Mouse (Mus musculus) forebrain, embryonic 16.5 days (tissue): ENCODE data around the gene Rai14. TPM values are rescaled to one million over a fixed set of nuclear protein-coding genes. Genes with fewer than 3 reads are reported as not detected.
A peak's percentile ranks its signal among the peaks of the same experiment; 100 is the strongest.

Experiments
- ATAC-seq: fragments of 200-750 bp; cut with Nextera tagmentation; 2 replicates; pipeline ENCODE4 v1.8.0; 2017; ENCODE audit warnings: mild to moderate bottlenecking, moderate library complexity
- H3K27ac ChIP-seq: fragments of 300-500 bp; sonication (generic); 2 replicates; pipeline ENCODE4 v1.5.1; 2014; ENCODE audit warnings: low read length, control low read depth
- H3K27me3 ChIP-seq: fragments of 300-500 bp; sonication (generic); replicated peaks from 2 replicates; pipeline ENCODE4 v1.6.1; 2014; ENCODE audit warnings: low read length; ENCODE audit not compliant: control insufficient read depth, insufficient read depth
- H3K36me3 ChIP-seq: fragments of 300-500 bp; sonication (generic); 2 replicates; pipeline ENCODE4 v1.6.1; 2014; ENCODE audit not compliant: control insufficient read depth, insufficient read depth
- H3K4me1 ChIP-seq: fragments of 300-500 bp; sonication (generic); replicated peaks from 2 replicates; pipeline ENCODE4 v1.6.1; 2014; ENCODE audit warnings: low read length; ENCODE audit not compliant: control insufficient read depth, insufficient read depth
- H3K4me2 ChIP-seq: fragments of 300-500 bp; sonication (generic); 2 replicates; pipeline ENCODE4 v1.6.1; 2014; ENCODE audit warnings: mild to moderate bottlenecking, low read length, control low read depth
- H3K4me3 ChIP-seq: fragments of 300-500 bp; sonication (generic); replicated peaks from 2 replicates; pipeline ENCODE4 v1.5.1; 2014; ENCODE audit warnings: mild to moderate bottlenecking, low read length, control low read depth
- H3K9ac ChIP-seq: fragments of 300-500 bp; sonication (generic); replicated peaks from 2 replicates; pipeline ENCODE4 v1.6.1; 2014; ENCODE audit warnings: low read depth, low read length, control low read depth
- H3K9me3 ChIP-seq: fragments of 300-500 bp; sonication (generic); 2 replicates; pipeline ENCODE4 v1.6.1; 2016; ENCODE audit warnings: low read length; ENCODE audit not compliant: control insufficient read depth
- WGBS: fragments of 180-500 bp; shearing (Covaris S2); extraction: QIAGEN DNeasy Blood & Tissue Kit; methylation state at CpG from one replicate; pipeline ENCODE4 v1.1.7; 2014; 5-methylcytosine and 5-hydroxymethylcytosine counted together
- polyA plus RNA-seq: library from polyadenylated mRNA; unstranded; fragments of >200 nt; fragmentation: Nextera tagmentation; extraction: Ambion mirVana; gene quantifications from 2 replicates; pipeline ENCODE4 v1.2.1, GENCODE M21; 2015

Rai14 gene
- polyA plus RNA-seq, 1 experiment from 2014 or later: 33.3 TPM

DNA sequence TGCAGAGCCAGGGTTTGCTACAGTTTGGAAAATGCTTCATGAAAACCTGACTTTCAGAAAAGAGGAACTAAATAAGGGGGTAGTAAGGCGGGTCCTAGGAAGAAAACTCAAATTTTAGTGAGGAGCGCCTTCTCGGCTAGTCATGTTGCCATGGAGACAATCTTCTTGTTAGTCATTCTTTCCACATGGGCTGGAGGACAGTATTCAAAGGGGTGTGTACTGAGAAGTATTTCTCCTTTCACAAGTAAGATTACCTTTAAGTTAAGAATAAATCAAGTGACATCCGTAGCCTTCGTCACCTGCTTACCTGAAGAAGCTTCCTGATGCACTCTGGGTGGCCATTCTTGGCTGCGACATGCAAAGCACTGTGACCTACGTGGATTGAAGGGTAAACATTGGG lies 115.0 kb downstream of the Rai14 start:
- Histone ChIP-seq H3K27ac (no peak overlapping the region), H3K9me3 (peaks cover 5% of the 10 kb centered on the region; the same call in 1 of the 2 replicates), H3K4me2 (no peak overlapping the region), H3K36me3 (peaks cover 4% of the 10 kb centered on the region), H3K4me3 (no peak overlapping the region), H3K27me3 (no peaks in the 10 kb centered on the region), H3K4me1 (0 out of 2 replicates have a peak, but pooled peaks cover 4% of the 10 kb centered on the region), H3K9ac (no peak overlapping the region)
- ATAC-seq: 0 out of 2 replicates have a peak, but pooled peaks have one; percentile 19
- WGBS: 83% methylated on average over 7 of the region's 7 CpGs

DNA sequence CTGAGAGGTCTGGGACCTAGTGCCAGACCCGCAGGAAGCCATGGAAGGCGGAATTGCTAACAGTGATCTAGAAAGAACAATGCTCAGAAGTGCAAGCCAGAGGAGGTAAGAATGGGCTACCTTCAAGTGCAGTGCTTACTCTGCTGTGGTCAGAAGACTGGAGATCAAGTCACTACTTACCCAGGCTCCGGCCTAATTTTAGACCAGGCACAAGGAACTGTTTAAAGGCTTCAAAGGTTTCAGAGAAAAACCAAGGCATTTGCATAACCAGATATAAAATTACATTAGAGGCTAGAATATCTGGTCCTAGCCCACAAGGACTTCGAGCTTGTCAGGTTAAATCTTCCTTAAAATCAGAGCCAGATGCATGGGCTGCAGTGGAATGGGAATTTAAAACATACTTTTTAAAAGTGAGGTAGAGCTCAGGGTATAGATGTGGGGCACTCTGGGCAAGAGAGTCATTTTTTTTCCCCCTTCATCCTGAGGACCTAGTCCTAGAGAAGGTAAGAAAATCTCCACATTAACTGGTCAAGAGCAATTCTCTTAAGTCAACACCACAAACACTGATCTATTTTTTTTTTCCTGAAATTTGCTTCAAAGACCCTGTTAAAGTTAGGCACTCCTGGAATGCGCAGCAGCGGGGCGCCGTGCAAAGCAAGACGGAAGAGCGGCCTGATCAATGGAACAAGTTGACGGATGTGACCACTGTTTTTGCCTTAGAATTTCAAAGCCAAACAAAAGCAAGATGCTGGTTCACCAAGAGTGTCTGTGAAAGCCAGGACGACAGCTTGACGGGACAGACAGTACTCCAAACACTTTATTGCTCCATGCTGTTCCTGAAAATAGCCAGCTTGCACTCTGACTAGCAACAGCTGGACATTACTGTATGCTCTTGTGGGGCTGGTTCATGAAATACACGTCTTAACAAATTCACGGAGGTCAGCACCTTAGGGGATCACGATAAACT lies 115.9 kb downstream of the Rai14 start:
- no peak overlapping the region for H3K9ac ChIP-seq
- no peak overlapping the region for H3K4me2 ChIP-seq
- H3K4me3 ChIP-seq: no peak overlapping the region
- H3K27me3 ChIP-seq: no peaks in the 10 kb centered on the region
- no peak overlapping the region for H3K27ac ChIP-seq
- 0 out of 2 replicates have a peak, but pooled peaks cover 4% of the 10 kb centered on the region for H3K4me1 ChIP-seq
- 80% methylated on average over 16 of the region's 16 CpGs for WGBS
- no peak for ATAC-seq
- H3K36me3 ChIP-seq: no peaks in the 10 kb centered on the region
- H3K9me3 ChIP-seq: no peaks in the 10 kb centered on the region

GRCm38 (mm10) chr15:10596871-10597270 lies 117.6 kb downstream of the Rai14 start:
- Histone ChIP-seq H3K36me3 (no peaks in the 10 kb centered on the region), H3K9ac (no peak overlapping the region), H3K4me3 (no peak overlapping the region), H3K27ac (no peak overlapping the region), H3K27me3 (no peaks in the 10 kb centered on the region), H3K4me1 (0 out of 2 replicates have a peak, but pooled peaks cover 4% of the 10 kb centered on the region), H3K4me2 (no peak overlapping the region), H3K9me3 (no peaks in the 10 kb centered on the region)
- no peak for ATAC-seq
- WGBS: 97% methylated on average over 9 of the region's 9 CpGs

DNA sequence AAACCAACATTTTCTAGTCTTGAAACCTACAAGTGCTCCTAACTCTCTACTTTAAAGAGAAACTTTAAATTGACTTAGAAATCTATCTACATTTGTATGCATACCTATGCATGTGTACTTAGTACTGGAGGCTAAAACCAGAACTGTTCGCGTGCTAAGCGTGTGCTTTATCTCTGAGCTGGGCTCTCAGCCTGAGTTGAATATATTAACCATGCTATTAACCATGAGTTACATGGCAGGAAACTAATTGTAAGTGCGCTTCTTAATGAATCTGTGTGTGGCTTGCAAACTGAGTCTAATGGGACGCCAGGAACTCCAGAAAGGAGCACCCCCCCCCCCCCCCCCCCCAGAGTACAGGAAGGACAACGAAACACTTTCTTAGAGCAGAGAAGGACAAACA lies 119.0 kb downstream of the Rai14 start:
- ATAC-seq: peak; percentile 52; the same call in 1 of the 2 replicates
- H3K9me3 ChIP-seq: no peaks in the 10 kb centered on the region
- no peak overlapping the region for H3K9ac ChIP-seq
- no peaks in the 10 kb centered on the region for H3K36me3 ChIP-seq
- WGBS: 36% methylated on average over 6 of the region's 6 CpGs
- H3K27ac ChIP-seq: no peak overlapping the region
- no peaks in the 10 kb centered on the region for H3K27me3 ChIP-seq
- 0 out of 2 replicates have a peak, but pooled peaks cover 4% of the 10 kb centered on the region for H3K4me1 ChIP-seq
- H3K4me3 ChIP-seq: no peak overlapping the region
- no peak overlapping the region for H3K4me2 ChIP-seq

GRCm38 (mm10) chr15:10594910-10595309 lies 119.5 kb downstream of the Rai14 start:
- no peak overlapping the region for H3K9ac ChIP-seq
- 0 out of 2 replicates have a peak, but pooled peaks cover 4% of the 10 kb centered on the region for H3K4me1 ChIP-seq
- H3K36me3 ChIP-seq: no peaks in the 10 kb centered on the region
- H3K4me2 ChIP-seq: no peak overlapping the region
- H3K9me3 ChIP-seq: no peaks in the 10 kb centered on the region
- no peak for ATAC-seq
- no peak overlapping the region for H3K4me3 ChIP-seq
- WGBS: 63% methylated on average over 10 of the region's 10 CpGs
- no peak overlapping the region for H3K27ac ChIP-seq
- H3K27me3 ChIP-seq: no peaks in the 10 kb centered on the region

DNA sequence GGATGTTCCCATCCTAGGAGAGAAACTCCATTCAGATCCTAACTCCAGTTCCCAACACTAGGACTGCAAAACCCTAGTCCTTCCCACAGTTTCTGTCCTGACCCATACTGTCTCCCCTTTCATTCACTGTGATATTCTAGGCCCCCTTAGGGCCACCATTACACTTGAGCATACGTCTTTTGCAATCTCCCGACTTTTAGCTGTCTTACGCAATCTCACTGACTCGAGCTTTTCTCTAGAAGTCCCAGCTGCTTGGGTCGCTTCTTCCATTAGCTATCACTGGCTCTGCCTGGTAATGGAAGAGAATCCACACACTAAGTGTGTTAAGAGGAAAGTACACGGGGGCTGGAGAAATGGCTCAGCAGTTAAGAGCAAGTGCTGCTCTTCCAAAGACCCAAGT lies 121.3 kb downstream of the Rai14 start:
- Histone ChIP-seq H3K4me3 (no peak overlapping the region), H3K36me3 (no peaks in the 10 kb centered on the region), H3K27me3 (no peaks in the 10 kb centered on the region), H3K9me3 (no peaks in the 10 kb centered on the region), H3K4me1 (no peaks in the 10 kb centered on the region), H3K27ac (no peak overlapping the region), H3K4me2 (no peak overlapping the region), H3K9ac (no peak overlapping the region)
- no peak for ATAC-seq
- 92% methylated on average over 6 of the region's 6 CpGs for WGBS

DNA sequence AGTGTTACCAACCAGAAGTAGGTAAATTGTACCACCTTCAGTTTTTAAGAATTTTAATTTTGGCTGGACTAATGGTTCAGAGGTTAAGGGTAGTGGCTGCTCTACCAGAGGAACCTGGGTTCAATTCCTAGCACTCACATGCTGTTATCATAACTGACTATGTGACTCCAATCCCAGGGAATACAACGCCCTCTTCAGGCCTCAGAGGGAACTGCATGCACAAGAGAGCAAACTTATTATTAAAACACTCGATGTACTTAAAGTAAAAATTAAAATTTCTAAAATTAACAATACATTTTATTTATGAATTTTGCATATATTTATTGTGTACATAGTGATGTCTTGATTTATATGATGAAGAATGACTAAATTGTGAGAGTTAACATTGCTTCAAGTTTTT lies 127.9 kb downstream of the Rai14 start:
- WGBS: 85% methylated on average over 2 of the region's 2 CpGs

GRCm38 (mm10) chr15:10584359-10585187 lies 129.9 kb downstream of the Rai14 start:
- H3K4me1 ChIP-seq: no peaks in the 10 kb centered on the region
- 72% methylated on average over 10 of the region's 10 CpGs for WGBS
- H3K36me3 ChIP-seq: no peaks in the 10 kb centered on the region
- H3K4me2 ChIP-seq: no peak overlapping the region
- H3K27ac ChIP-seq: peak overlapping the region; percentile 33; the same call in 1 of the 2 replicates
- ATAC-seq: peak; percentile 83
- H3K9ac ChIP-seq: no peak overlapping the region
- no peaks in the 10 kb centered on the region for H3K27me3 ChIP-seq
- no peaks in the 10 kb centered on the region for H3K9me3 ChIP-seq
- H3K4me3 ChIP-seq: no peak overlapping the region

More for the DNA sequence above, 127.9 kb downstream of the Rai14 start:
- no peaks in the 10 kb centered on the region for H3K36me3 ChIP-seq
- no peaks in the 10 kb centered on the region for H3K9me3 ChIP-seq
- H3K9ac ChIP-seq: no peak overlapping the region
- ATAC-seq: no peak
- H3K27ac ChIP-seq: no peak overlapping the region
- no peaks in the 10 kb centered on the region for H3K4me1 ChIP-seq
- H3K4me2 ChIP-seq: no peak overlapping the region
- H3K27me3 ChIP-seq: no peaks in the 10 kb centered on the region
- H3K4me3 ChIP-seq: no peak overlapping the region

- Histone ChIP-seq H3K9me3 (no peaks in the 10 kb centered on the region), H3K4me2 (no peak overlapping the region), H3K4me1 (no peaks in the 10 kb centered on the region), H3K36me3 (no peaks in the 10 kb centered on the region), H3K27me3 (no peaks in the 10 kb centered on the region), H3K4me3 (no peak overlapping the region), H3K9ac (no peak overlapping the region), H3K27ac (no peak overlapping the region)
- whole genome bisulfite sequencing: 48% methylated on average over 8 of the region's 8 CpGs
- peak; percentile 81 for ATAC-seq
Observed at GRCm38 (mm10) chr15:10583408-10583807, 131.0 kb downstream of the Rai14 start.
